In the genomic region with DNA sequence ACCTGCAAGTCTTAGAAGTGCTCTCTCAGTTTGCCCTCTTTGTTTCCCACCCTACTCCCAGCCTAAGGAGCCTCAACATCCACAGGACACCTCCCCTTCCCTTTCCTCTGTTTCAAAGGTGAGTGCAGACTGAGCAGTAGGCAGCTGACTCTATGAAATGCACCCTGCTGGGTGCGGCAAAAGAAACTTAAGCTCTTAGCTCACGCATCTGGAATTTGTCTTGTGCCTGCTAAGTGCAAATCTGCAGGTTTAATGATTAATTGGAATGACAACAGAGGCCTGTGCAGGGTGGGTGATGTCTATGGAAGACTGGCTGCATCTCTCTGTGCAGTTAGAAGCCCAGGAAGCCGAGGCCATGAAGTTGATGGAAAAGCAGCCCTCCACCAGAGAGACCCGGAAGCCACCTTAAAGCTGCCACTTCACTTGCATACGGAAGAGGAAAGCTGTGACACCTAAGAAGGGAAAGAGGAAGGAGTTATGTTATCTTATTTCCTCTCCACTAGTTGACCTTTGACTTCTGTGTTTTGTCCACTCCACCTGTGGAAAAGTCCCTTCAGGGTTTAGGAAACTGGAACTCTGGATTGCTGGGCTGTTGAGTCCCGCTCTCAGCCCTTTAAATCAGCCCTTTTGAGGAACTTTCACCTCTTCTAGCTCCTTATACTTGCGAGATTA, we compare ENCODE assay signal across 9 mouse cellular contexts. TPM values are rescaled to one million over a fixed set of nuclear protein-coding genes. Genes with fewer than 3 reads are reported as not detected.
DNase-seq lines count a peak whose midpoint lies in the region; ATAC-seq and TF ChIP-seq lines count a peak whose summit lies in the region.
"Had no signal": no experiment of that assay in that cellular context is flagged by ENCODE, and none has a peak within 500 bp of the region (broad histone marks: within the 10 kb centered on the region; RNA-seq: fewer than 3 reads in every experiment).

No protein-coding gene starts in this region.

- no peak for ATAC-seq in midbrain, embryonic 11.5 days (ENCODE audit: low FRiP score)
- ATAC-seq in midbrain, embryonic 16.5 days = no peak
- ATAC-seq in liver, embryonic 13.5 days (ENCODE audit: low read depth) = peak; percentile 71
- peak; percentile 90 for ATAC-seq in stomach, embryonic 15.5 days (ENCODE audit: insufficient read depth, low FRiP score, low read depth)

- H3K4me2 ChIP-seq in midbrain, embryonic 11.5 days = no peak overlapping the region
- H3K4me2 ChIP-seq in midbrain, embryonic 16.5 days (ENCODE audit: low read length) = no peak overlapping the region
- H3K4me2 ChIP-seq in liver, embryonic 13.5 days = no peak overlapping the region
- no peak overlapping the region for H3K4me2 ChIP-seq in stomach, embryonic 15.5 days

- no peaks in the 10 kb centered on the region for H3K4me1 ChIP-seq in midbrain, embryonic 11.5 days (ENCODE audit: control insufficient read depth, insufficient read depth, low read length)
- H3K4me1 ChIP-seq in midbrain, embryonic 16.5 days (ENCODE audit: control insufficient read depth, insufficient read depth, low read length) = no peaks in the 10 kb centered on the region
- H3K4me1 ChIP-seq in kidney, adult 2 months (ENCODE audit: control insufficient read depth, insufficient read depth, low read length) = peaks cover 6% of the 10 kb centered on the region; the same call in 1 of the 2 replicates
- H3K4me1 ChIP-seq in liver, embryonic 13.5 days (replicated peaks) = peaks cover 4% of the 10 kb centered on the region
- H3K4me1 ChIP-seq in stomach, embryonic 15.5 days = peaks cover 9% of the 10 kb centered on the region

- no peaks in the 10 kb centered on the region for H3K36me3 ChIP-seq in midbrain, embryonic 11.5 days (ENCODE audit: control insufficient read depth, insufficient read depth, low read length)
- H3K36me3 ChIP-seq in midbrain, embryonic 16.5 days (ENCODE audit: control insufficient read depth, insufficient read depth, low read length) = no peaks in the 10 kb centered on the region
- H3K36me3 ChIP-seq in kidney, adult 2 months (ENCODE audit: control insufficient read depth, insufficient read depth, low read length) = no peaks in the 10 kb centered on the region
- no peaks in the 10 kb centered on the region for H3K36me3 ChIP-seq in liver, embryonic 13.5 days
- no peaks in the 10 kb centered on the region for H3K36me3 ChIP-seq in stomach, embryonic 15.5 days

- DNase-seq in midbrain, embryonic 11.5 days (ENCODE audit: low spot score, missing footprints) = peak; percentile 79
- DNase-seq in kidney, adult 2 months = peak; percentile 72
- no peak for DNase-seq in liver, embryonic 13.5 days
- no peak for DNase-seq in neural tube, embryonic 10.5 days (ENCODE audit: extremely low spot score, low spot score)
- DNase-seq in adrenal gland, adult 2 months = no peak
- DNase-seq in urinary bladder, postnatal 10 days (ENCODE audit: low spot score) = no peak
- DNase-seq: gastrocnemius, postnatal 14 days had no signal

- no peak for TF ChIP-seq CTCF in kidney, adult 2 months (conservative IDR thresholded peaks at IDR 0.05; ENCODE audit: insufficient read depth, insufficient read length, low read depth, low read length)

- no peak overlapping the region for H3K27ac ChIP-seq in midbrain, embryonic 11.5 days (ENCODE audit: low read depth, low read length)
- H3K27ac ChIP-seq in midbrain, embryonic 16.5 days (ENCODE audit: low read length) = no peak overlapping the region
- peak overlapping the region; percentile 51 for H3K27ac ChIP-seq in kidney, adult 2 months (ENCODE audit: insufficient read depth, low read depth, low read length)
- H3K27ac ChIP-seq in liver, embryonic 13.5 days = peak overlapping the region; percentile 13
- H3K27ac ChIP-seq in stomach, embryonic 15.5 days = peak overlapping the region; percentile 84

- no peak overlapping the region for H3K4me3 ChIP-seq in midbrain, embryonic 11.5 days (ENCODE audit: low read depth, low read length)
- no peak overlapping the region for H3K4me3 ChIP-seq in midbrain, embryonic 16.5 days (ENCODE audit: low read depth, low read length)
- H3K4me3 ChIP-seq in kidney, adult 2 months (ENCODE audit: insufficient read depth, low read depth, low read length) = no peak overlapping the region
- H3K4me3 ChIP-seq in liver, embryonic 13.5 days (replicated peaks) = no peak overlapping the region
- H3K4me3 ChIP-seq in stomach, embryonic 15.5 days (replicated peaks) = no peak overlapping the region

- no peak overlapping the region for H3K9ac ChIP-seq in midbrain, embryonic 11.5 days (ENCODE audit: low read length)
- H3K9ac ChIP-seq in midbrain, embryonic 16.5 days (ENCODE audit: low read depth, low read length) = no peak overlapping the region
- no peak overlapping the region for H3K9ac ChIP-seq in liver, embryonic 13.5 days
- no peak overlapping the region for H3K9ac ChIP-seq in stomach, embryonic 15.5 days

- H3K27me3 ChIP-seq in midbrain, embryonic 11.5 days (ENCODE audit: control insufficient read depth, insufficient read depth, low read length) = no peaks in the 10 kb centered on the region
- H3K27me3 ChIP-seq in midbrain, embryonic 16.5 days (ENCODE audit: control insufficient read depth, insufficient read depth, low read depth, low read length) = no peaks in the 10 kb centered on the region
- H3K27me3 ChIP-seq in kidney, adult 2 months (replicated peaks; ENCODE audit: control insufficient read depth, insufficient read depth, low read length) = no peaks in the 10 kb centered on the region
- no peaks in the 10 kb centered on the region for H3K27me3 ChIP-seq in liver, embryonic 13.5 days
- H3K27me3 ChIP-seq in stomach, embryonic 15.5 days (replicated peaks) = no peaks in the 10 kb centered on the region

- no peaks in the 10 kb centered on the region for H3K9me3 ChIP-seq in midbrain, embryonic 11.5 days (ENCODE audit: control insufficient read depth, low read length)
- no peaks in the 10 kb centered on the region for H3K9me3 ChIP-seq in midbrain, embryonic 16.5 days (replicated peaks; ENCODE audit: control insufficient read depth, low read length, poor library complexity, severe bottlenecking)
- no peaks in the 10 kb centered on the region for H3K9me3 ChIP-seq in liver, embryonic 13.5 days (replicated peaks)
- H3K9me3 ChIP-seq in stomach, embryonic 15.5 days = no peaks in the 10 kb centered on the region

- TF ChIP-seq POLR2A in kidney, adult 2 months (IDR thresholded peaks at IDR 0.05; ENCODE audit: low read depth, low read length) = no peak

- WGBS in midbrain, embryonic 11.5 days = 49% methylated on average over 7 of the region's 7 CpGs
- 51% methylated on average over 7 of the region's 7 CpGs for WGBS in midbrain, embryonic 16.5 days
- 23% methylated on average over 7 of the region's 7 CpGs for WGBS in kidney, adult 2 months
- 34% methylated on average over 7 of the region's 7 CpGs for WGBS in liver, embryonic 13.5 days (ENCODE audit: insufficient replicate concordance)
- 33% methylated on average over 7 of the region's 7 CpGs for WGBS in stomach, embryonic 15.5 days

RNA-seq across cellular contexts. Expression of gene Sesn3, which starts 41.0 kb away (rescaled TPM):
- polyA plus RNA-seq in midbrain, embryonic 11.5 days (2014; fragmentation: Nextera tagmentation; extraction: Ambion mirVana) = 15.9 and 18.7 TPM in 2 replicates
- 13.6 and 16.1 TPM in 2 replicates for polyA plus RNA-seq in midbrain, embryonic 16.5 days (2015; fragmentation: Nextera tagmentation; extraction: Ambion mirVana)
- polyA plus RNA-seq in kidney, adult 2 months (2012; rRNA removed) = 11.1 and 13.0 TPM in 2 replicates
- polyA plus RNA-seq in liver, embryonic 13.5 days (2015; fragmentation: Nextera tagmentation; extraction: Ambion mirVana) = 1.8 and 3.3 TPM in 2 replicates
- polyA plus RNA-seq in stomach, embryonic 15.5 days (2015; fragmentation: Nextera tagmentation; extraction: Ambion mirVana) = 13.2 and 14.7 TPM in 2 replicates
- total RNA-seq in adrenal gland, adult 2 months (2021) = 10 to 100 TPM; 58.8 to 65.1 TPM
- 16.1 and 19.4 TPM in 2 replicates for polyA plus RNA-seq in adrenal gland, adult 2 months (2012; rRNA removed)

Comparison
In these comparisons a context has a peak if more than half of its experiments do, and no peak if none do; other contexts are left out.
1. ATAC-seq: peak in liver, embryonic 13.5 days (single experiment) and stomach, embryonic 15.5 days (single experiment); none in midbrain, embryonic 11.5 days (single experiment) and midbrain, embryonic 16.5 days (single experiment).
2. DNase-seq: peak in midbrain, embryonic 11.5 days (single experiment) and kidney, adult 2 months (single experiment); none in liver, embryonic 13.5 days (single experiment), neural tube, embryonic 10.5 days (single experiment), adrenal gland, adult 2 months (single experiment) and urinary bladder, postnatal 10 days (single experiment).
3. H3K27ac ChIP-seq: peak in kidney, adult 2 months (single experiment), liver, embryonic 13.5 days (single experiment) and stomach, embryonic 15.5 days (single experiment); none in midbrain, embryonic 11.5 days (single experiment) and midbrain, embryonic 16.5 days (single experiment).